Mouse (Mus musculus) liver, embryonic 13.5 days (tissue): ENCODE results near the gene Hbp1. TPM values are rescaled to one million over a fixed set of nuclear protein-coding genes. Genes with fewer than 3 reads are reported as not detected.

Experiments used
- ATAC-seq: fragments of 200-750 bp; cut with Nextera tagmentation; 2 replicates; pipeline ENCODE4 v1.8.0; 2017; ENCODE audit warnings: low read depth, mild to moderate bottlenecking, moderate number of reproducible peaks, moderate library complexity
- DNase-seq: peaks from one replicate; pipeline ENCODE4 v3.0.0; 2022
- H3K27ac ChIP-seq: fragments of 300-500 bp; sonication (generic); 2 replicates; pipeline ENCODE4 v1.5.1; 2015; ENCODE audit warnings: moderate library complexity, mild to moderate bottlenecking, inconsistent platforms
- H3K27me3 ChIP-seq: fragments of 300-500 bp; sonication (generic); 2 replicates; pipeline ENCODE4 v1.6.1; 2015; ENCODE audit warnings: mild to moderate bottlenecking, inconsistent platforms
- H3K36me3 ChIP-seq: fragments of 300-500 bp; sonication (generic); 2 replicates; pipeline ENCODE4 v1.6.1; 2015; ENCODE audit warnings: mild to moderate bottlenecking, inconsistent platforms
- H3K4me1 ChIP-seq: fragments of 300-500 bp; sonication (generic); replicated peaks from 2 replicates; pipeline ENCODE4 v1.6.1; 2015; ENCODE audit warnings: inconsistent platforms
- H3K4me2 ChIP-seq: fragments of 300-500 bp; sonication (generic); 2 replicates; pipeline ENCODE4 v1.6.1; 2015; ENCODE audit warnings: inconsistent platforms, mild to moderate bottlenecking, moderate library complexity
- H3K4me3 ChIP-seq: fragments of 300-500 bp; sonication (generic); replicated peaks from 2 replicates; pipeline ENCODE4 v1.5.1; 2015; ENCODE audit warnings: mild to moderate bottlenecking, inconsistent platforms
- H3K9ac ChIP-seq: fragments of 300-500 bp; sonication (generic); 2 replicates; pipeline ENCODE4 v1.6.1; 2015; ENCODE audit warnings: mild to moderate bottlenecking, inconsistent platforms
- H3K9me3 ChIP-seq: fragments of 300-500 bp; sonication (generic); replicated peaks from 2 replicates; pipeline ENCODE4 v1.6.1; 2016; ENCODE audit warnings: inconsistent platforms
- WGBS: fragments of 180-500 bp; shearing (Covaris S2); methylation state at CpG from one replicate; pipeline ENCODE4 v1.1.7; 2015; ENCODE audit not compliant: insufficient replicate concordance; 5-methylcytosine and 5-hydroxymethylcytosine counted together
- polyA plus RNA-seq: library from polyadenylated mRNA; unstranded; fragments of >200 nt; fragmentation: Nextera tagmentation; extraction: Ambion mirVana; gene quantifications from 2 replicates; pipeline ENCODE4 v1.2.1, GENCODE M21; 2015

The Hbp1 gene
- polyA plus RNA-seq, 1 experiment from 2014 or later: 33.3 TPM

DNA sequence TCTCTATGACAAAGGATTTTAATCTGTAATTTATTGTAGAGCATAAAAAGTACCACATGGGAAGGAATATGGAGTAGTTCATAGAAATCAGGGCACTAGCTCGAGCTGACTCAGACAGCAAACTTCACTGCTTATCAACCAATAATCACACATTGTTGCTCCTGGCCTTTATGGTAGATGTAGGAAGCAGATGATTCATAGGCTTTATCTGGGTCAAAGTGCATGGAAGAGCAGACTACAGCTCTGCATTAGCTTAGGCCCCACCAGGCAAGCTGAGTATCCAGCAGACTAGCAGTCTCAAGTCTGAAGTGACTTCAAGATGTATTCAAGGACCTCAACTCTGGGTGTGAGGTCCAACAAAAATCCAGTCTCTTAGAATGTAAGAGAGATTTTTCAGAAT is 67.6 kb downstream of the Hbp1 start:
- H3K27ac ChIP-seq: no peak overlapping the region
- H3K27me3 ChIP-seq: no peaks in the 10 kb centered on the region
- DNase-seq (no peak), ATAC-seq (no peak)
- H3K4me1 ChIP-seq: no peaks in the 10 kb centered on the region
- 49% methylated on average over 1 of the region's 1 CpGs for WGBS
- no peak overlapping the region for H3K9ac ChIP-seq
- H3K36me3 ChIP-seq: peaks cover 12% of the 10 kb centered on the region; the same call in 1 of the 2 replicates
- no peaks in the 10 kb centered on the region for H3K9me3 ChIP-seq
- no peak overlapping the region for H3K4me3 ChIP-seq
- H3K4me2 ChIP-seq: no peak overlapping the region

DNA sequence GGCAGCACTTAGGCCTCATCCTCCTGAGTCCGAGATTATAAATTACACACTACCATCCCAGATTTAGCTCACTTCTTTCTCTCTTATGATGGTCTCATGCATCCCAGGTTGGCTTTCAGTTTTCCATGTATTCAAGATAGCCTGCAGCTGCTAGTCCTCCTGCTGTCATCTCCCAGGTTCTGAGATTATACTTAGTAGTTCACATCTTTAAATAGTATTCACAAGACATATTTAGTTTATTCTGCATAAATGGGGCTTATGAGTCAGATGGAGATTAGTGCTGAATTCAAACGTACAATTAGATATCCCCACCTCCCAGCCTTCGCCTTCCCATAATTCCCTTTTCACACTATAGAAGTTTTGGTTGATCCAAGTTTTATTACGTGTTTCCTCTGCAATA is 73.6 kb downstream of the Hbp1 start:
- ATAC-seq: no peak
- 71% methylated on average over 4 of the region's 4 CpGs for WGBS
- DNase-seq: no peak
- Histone ChIP-seq H3K4me3 (no peak overlapping the region), H3K27ac (no peak overlapping the region), H3K27me3 (no peaks in the 10 kb centered on the region), H3K4me2 (no peak overlapping the region), H3K36me3 (no peaks in the 10 kb centered on the region), H3K4me1 (no peaks in the 10 kb centered on the region), H3K9ac (no peak overlapping the region), H3K9me3 (no peaks in the 10 kb centered on the region)

Other genes starting within 250 kb of the Hbp1 start
- gene Gpr22, start 236.6 kb downstream of the Hbp1 start, polyA plus RNA-seq: 0.06 and 0.13 TPM in 2 replicates
- gene Prkar2b, start 110.8 kb upstream of the Hbp1 start, polyA plus RNA-seq: 79.3 and 94.6 TPM in 2 replicates